Mouse (Mus musculus) splenic B cell, adult 2 months (primary cell): ENCODE measurements around the gene Fpr2.

Experiments used
- DNase-seq: peaks from one replicate; pipeline ENCODE4 v3.0.0-alpha.2; 2011; ENCODE audit warnings: low read depth, low spot score
- H3K27me3 ChIP-seq: 2 replicates; pipeline ENCODE4 v1.6.1; 2012; ENCODE audit warnings: mild to moderate bottlenecking, low read length, moderate library complexity, mixed read lengths; ENCODE audit not compliant: control insufficient read depth, poor library complexity, insufficient read depth, severe bottlenecking
- H3K36me3 ChIP-seq: 2 replicates; pipeline ENCODE4 v1.6.1; 2012; ENCODE audit warnings: mild to moderate bottlenecking, low read length, moderate library complexity, mixed read lengths; ENCODE audit not compliant: control insufficient read depth, poor library complexity, insufficient read depth, severe bottlenecking

The Fpr2 gene

DNA sequence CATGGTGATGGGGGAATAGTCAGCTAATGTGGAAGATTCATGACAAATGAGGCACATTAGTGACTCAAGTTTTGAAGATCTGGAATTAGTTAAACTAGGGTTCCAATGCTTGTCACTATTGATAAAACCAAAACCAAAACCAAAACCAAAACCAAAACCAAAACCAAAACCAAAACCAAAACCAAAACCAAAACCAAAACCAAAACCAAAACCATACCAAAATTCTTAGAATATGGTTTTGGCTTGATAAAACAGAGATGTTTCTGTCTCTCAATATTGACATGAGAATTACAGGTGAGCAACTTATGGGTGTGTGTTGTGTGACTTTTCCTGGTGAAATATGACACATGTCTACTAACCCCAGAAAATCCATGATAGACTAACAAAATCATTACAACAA, 30.2 kb downstream of the Fpr2 start:
- no peaks in the 10 kb centered on the region for H3K36me3 ChIP-seq
- no peaks in the 10 kb centered on the region for H3K27me3 ChIP-seq

More for the DNA sequence above, 30.2 kb downstream of the Fpr2 start:
- no peak for DNase-seq
